41 mouse cellular contexts compared by ENCODE assay signal in the genomic region with DNA sequence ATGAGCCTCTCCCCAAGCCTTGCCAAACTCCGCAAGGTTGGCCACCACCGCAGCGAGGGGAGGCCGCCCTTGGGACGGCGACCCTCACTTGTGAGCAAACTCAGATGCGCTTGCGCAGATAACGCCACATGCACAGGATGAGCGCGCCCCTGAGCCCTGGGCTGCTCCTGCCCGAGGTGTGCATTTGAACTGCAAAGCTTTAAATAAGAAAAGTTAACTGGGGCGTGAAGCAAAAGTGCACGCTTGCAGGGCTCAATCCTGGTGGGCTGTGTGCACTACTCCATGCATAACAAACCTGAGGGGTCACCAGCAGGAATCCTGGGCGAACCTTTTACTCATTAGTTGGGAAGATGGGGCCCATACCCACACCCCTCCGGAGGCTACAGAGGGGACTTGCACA. TPM values are rescaled to one million over a fixed set of nuclear protein-coding genes. Genes with fewer than 3 reads are reported as not detected.
"Had no signal": no experiment of that assay in that cellular context is flagged by ENCODE, and none has a peak within 500 bp of the region (broad histone marks: within the 10 kb centered on the region; RNA-seq: fewer than 3 reads in every experiment).

No protein-coding gene starts in this region.

- H3K9ac ChIP-seq: heart, embryonic 12.5 days; hindbrain, embryonic 12.5 days; limb, embryonic 13.5 days; limb, embryonic 15.5 days; liver, embryonic 12.5 days; liver, embryonic 14.5 days had no signal

- H3K27me3 ChIP-seq: heart, embryonic 12.5 days; hindbrain, embryonic 12.5 days; limb, embryonic 13.5 days; limb, embryonic 15.5 days; liver, embryonic 12.5 days had no signal

- H3K4me1 ChIP-seq: heart, embryonic 12.5 days; hindbrain, embryonic 10.5 days; hindbrain, embryonic 12.5 days; limb, embryonic 13.5 days; limb, embryonic 15.5 days; liver, embryonic 12.5 days had no signal

- H3K27ac ChIP-seq: gastrocnemius, adult 2 months; hindbrain, embryonic 10.5 days; hindbrain, embryonic 12.5 days; kidney, postnatal 0 days; limb, embryonic 13.5 days; limb, embryonic 15.5 days; liver, embryonic 12.5 days; liver, embryonic 14.5 days had no signal

- H3K4me2 ChIP-seq: heart, embryonic 12.5 days; hindbrain, embryonic 12.5 days; limb, embryonic 13.5 days; limb, embryonic 15.5 days; liver, embryonic 12.5 days had no signal

- H3K9me3 ChIP-seq: limb, embryonic 15.5 days had no signal

- DNase-seq: gastrocnemius, adult 2 months; gastrocnemius, postnatal 10 days; gastrocnemius, postnatal 25 days; heart, postnatal 10 days; heart, postnatal 4 days; kidney, adult 18-20 months; kidney, adult 8-10 months; kidney, postnatal 14 days; kidney, postnatal 36 days; layer of hippocampus, adult 9-11 months; layer of hippocampus, postnatal 36 days; left cerebral cortex, postnatal 4 days had no signal

- H3K4me3 ChIP-seq: gastrocnemius, adult 2 months; heart, embryonic 12.5 days; hindbrain, embryonic 10.5 days; hindbrain, embryonic 12.5 days; limb, embryonic 13.5 days; limb, embryonic 15.5 days; liver, embryonic 12.5 days had no signal

- ATAC-seq: hindbrain, embryonic 16.5 days; inflammation-experienced regulatory T-cells, adult 6 months; intestine, embryonic 16.5 days; liver, embryonic 12.5 days had no signal

- H3K36me3 ChIP-seq: heart, embryonic 12.5 days; hindbrain, embryonic 10.5 days; hindbrain, embryonic 12.5 days; limb, embryonic 13.5 days; limb, embryonic 15.5 days; liver, embryonic 12.5 days had no signal

RNA-seq across cellular contexts. Expression of gene 4930503E14Rik, which starts 35.0 kb away (rescaled TPM):
- total RNA-seq: gastrocnemius, adult 2 months; gastrocnemius, postnatal 10 days; gastrocnemius, postnatal 25 days; gastrocnemius, postnatal 4 days; granulocyte monocyte progenitor cell, adult 5-6 weeks; heart, postnatal 10 days; heart, postnatal 25 days; heart, postnatal 4 days; layer of hippocampus, adult 18-20 months; layer of hippocampus, adult 8-10 months; layer of hippocampus, postnatal 14 days; layer of hippocampus, postnatal 36 days; left cerebral cortex, postnatal 10 days; left cerebral cortex, postnatal 4 days; liver, adult 2 months had no signal
- polyA plus RNA-seq: frontal cortex, adult 2 months; heart, embryonic 12.5 days; heart, embryonic 14.5 days; heart, embryonic 16.5 days; hindbrain, embryonic 10.5 days; hindbrain, embryonic 12.5 days; hindbrain, embryonic 16.5 days; inflammation-experienced regulatory T-cells, adult 6 months; intestine, embryonic 16.5 days; kidney, embryonic 14.5 days; kidney, postnatal 0 days; large intestine, adult 2 months; limb, embryonic 11.5 days; limb, embryonic 13.5 days; limb, embryonic 15.5 days; liver, adult 2 months; liver, embryonic 12.5 days; liver, embryonic 14.5 days; liver, embryonic 16.5 days had no signal

RNA-seq across cellular contexts. Expression of gene Gm8220, which starts 37.3 kb away (rescaled TPM):
- total RNA-seq: gastrocnemius, adult 2 months; gastrocnemius, postnatal 10 days; gastrocnemius, postnatal 25 days; gastrocnemius, postnatal 4 days; granulocyte monocyte progenitor cell, adult 5-6 weeks; heart, postnatal 10 days; heart, postnatal 25 days; heart, postnatal 4 days; layer of hippocampus, adult 18-20 months; layer of hippocampus, adult 8-10 months; layer of hippocampus, postnatal 14 days; layer of hippocampus, postnatal 36 days; left cerebral cortex, adult 18-20 months; left cerebral cortex, adult 8-10 months; left cerebral cortex, postnatal 10 days; left cerebral cortex, postnatal 25 days; left cerebral cortex, postnatal 4 days; liver, adult 2 months had no signal
- polyA plus RNA-seq: frontal cortex, adult 2 months; heart, embryonic 12.5 days; heart, embryonic 14.5 days; heart, embryonic 16.5 days; hindbrain, embryonic 10.5 days; hindbrain, embryonic 12.5 days; hindbrain, embryonic 16.5 days; inflammation-experienced regulatory T-cells, adult 6 months; intestine, embryonic 16.5 days; kidney, embryonic 14.5 days; kidney, postnatal 0 days; large intestine, adult 2 months; limb, embryonic 11.5 days; limb, embryonic 13.5 days; limb, embryonic 15.5 days; liver, adult 2 months; liver, embryonic 12.5 days; liver, embryonic 14.5 days; liver, embryonic 16.5 days had no signal

RNA-seq across cellular contexts. Expression of gene Gm8212, which starts 50.6 kb away (rescaled TPM):
- total RNA-seq: gastrocnemius, adult 2 months; gastrocnemius, postnatal 10 days; gastrocnemius, postnatal 25 days; gastrocnemius, postnatal 4 days; granulocyte monocyte progenitor cell, adult 5-6 weeks; heart, postnatal 10 days; heart, postnatal 25 days; heart, postnatal 4 days; layer of hippocampus, adult 18-20 months; layer of hippocampus, adult 8-10 months; layer of hippocampus, postnatal 14 days; layer of hippocampus, postnatal 36 days; left cerebral cortex, adult 18-20 months; left cerebral cortex, adult 8-10 months; left cerebral cortex, postnatal 10 days; left cerebral cortex, postnatal 25 days; left cerebral cortex, postnatal 4 days; liver, adult 2 months had no signal
- polyA plus RNA-seq: frontal cortex, adult 2 months; heart, embryonic 12.5 days; heart, embryonic 14.5 days; heart, embryonic 16.5 days; hindbrain, embryonic 10.5 days; hindbrain, embryonic 12.5 days; hindbrain, embryonic 16.5 days; inflammation-experienced regulatory T-cells, adult 6 months; intestine, embryonic 16.5 days; kidney, embryonic 14.5 days; kidney, postnatal 0 days; large intestine, adult 2 months; limb, embryonic 11.5 days; limb, embryonic 13.5 days; limb, embryonic 15.5 days; liver, adult 2 months; liver, embryonic 12.5 days; liver, embryonic 14.5 days; liver, embryonic 16.5 days had no signal
